Mouse (Mus musculus) testis, postnatal 14 days (tissue): Measurements from ENCODE around the gene Zfp593.

Experiments
- DNase-seq: peaks from one replicate; pipeline ENCODE4 v3.0.0; 2021; ENCODE audit warnings: low spot score

The Zfp593 gene

GRCm38 (mm10) chr4:134256407-134257197 lies 11.2 kb upstream of the Zfp593 start:
- DNase-seq, result no peak

- DNase-seq, result no peak
These were observed 10.5 kb upstream of the Zfp593 start for GRCm38 (mm10) chr4:134255854-134256253.

- no peak for DNase-seq
These were observed 9.4 kb upstream of the Zfp593 start for GRCm38 (mm10) chr4:134254835-134255234.

- no peak for DNase-seq
These were observed 8.4 kb upstream of the Zfp593 start, which contains the start of gene Grrp1 for GRCm38 (mm10) chr4:134253722-134254324. TSS of gene Grrp1 (minus strand) at chr4:134254106.

- DNase-seq, result no peak
These were observed 7.7 kb upstream of the Zfp593 start for GRCm38 (mm10) chr4:134252911-134253721.

GRCm38 (mm10) chr4:134252131-134252910 lies 6.9 kb upstream of the Zfp593 start:
- no peak for DNase-seq

GRCm38 (mm10) chr4:134251241-134252130 lies 6.1 kb upstream of the Zfp593 start:
- no peak for DNase-seq

GRCm38 (mm10) chr4:134250930-134251240 lies 5.5 kb upstream of the Zfp593 start:
- DNase-seq, result no peak

GRCm38 (mm10) chr4:134250116-134250929 lies 4.9 kb upstream of the Zfp593 start:
- no peak for DNase-seq

GRCm38 (mm10) chr4:134249651-134250050 lies 4.3 kb upstream of the Zfp593 start:
- DNase-seq, result peak; percentile 68

GRCm38 (mm10) chr4:134246719-134247258 lies 1.4 kb upstream of the Zfp593 start, which contains the start of gene Gm30191:
TSS of gene Gm30191 (plus strand) at chr4:134246935.
- no peak for DNase-seq

- DNase-seq, result no peak
These were observed 864 bp upstream of the Zfp593 start for GRCm38 (mm10) chr4:134246256-134246655.

GRCm38 (mm10) chr4:134243516-134244250 lies 1.7 kb downstream of the Zfp593 start, which contains the start of gene E130218I03Rik:
TSS of gene E130218I03Rik (plus strand) at chr4:134243662.
- DNase-seq, result no peak

GRCm38 (mm10) chr4:134238686-134239085 lies 6.7 kb downstream of the Zfp593 start:
- no peak for DNase-seq

- peak; percentile 67 for DNase-seq
These were observed 7.1 kb downstream of the Zfp593 start, which contains the start of gene Cnksr1 for GRCm38 (mm10) chr4:134238279-134238651. TSS of gene Cnksr1 (minus strand) at chr4:134238399.

GRCm38 (mm10) chr4:134237582-134238278 lies 7.7 kb downstream of the Zfp593 start:
- DNase-seq, result no peak

- no peak for DNase-seq
These were observed 10.5 kb downstream of the Zfp593 start for GRCm38 (mm10) chr4:134234876-134235275.

GRCm38 (mm10) chr4:134230431-134230830 lies 15.0 kb downstream of the Zfp593 start:
- DNase-seq, result no peak
